Mouse (Mus musculus): Measurements from ENCODE around the gene Lrguk.

- TF ChIP-seq POLR2A (IDR thresholded peaks at IDR 0.05; ENCODE audit: borderline replicate concordance, extremely low read depth, low read depth, low read length) (no peak), CTCF (IDR thresholded peaks at IDR 0.05; ENCODE audit: insufficient read depth, low read length) (no peak)
These were observed 62.3 kb downstream of the Lrguk start for GRCm38 (mm10) chr6:34091537-34091936.
